Mouse (Mus musculus) hindlimb bud, embryonic 11.5 days (tissue): ENCODE data around the gene Dut.
"Not testable (repeated sequence)": the region's sequence is repeated elsewhere in the genome, so short reads cannot be mapped to it uniquely, and the experiment has no call there.

Source experiments
- DNase-seq: peaks from one replicate; pipeline ENCODE4 v3.0.0-alpha.2; 2012; ENCODE audit warnings: low read depth, low spot score; ENCODE audit errors: extremely low spot score

Gene Dut

GRCm38 (mm10) chr2:125253699-125254098, 6.7 kb downstream of the Dut start:
- no peak for DNase-seq

- DNase-seq = no peak
Measured at GRCm38 (mm10) chr2:125254630-125255029, 7.6 kb downstream of the Dut start.

DNA sequence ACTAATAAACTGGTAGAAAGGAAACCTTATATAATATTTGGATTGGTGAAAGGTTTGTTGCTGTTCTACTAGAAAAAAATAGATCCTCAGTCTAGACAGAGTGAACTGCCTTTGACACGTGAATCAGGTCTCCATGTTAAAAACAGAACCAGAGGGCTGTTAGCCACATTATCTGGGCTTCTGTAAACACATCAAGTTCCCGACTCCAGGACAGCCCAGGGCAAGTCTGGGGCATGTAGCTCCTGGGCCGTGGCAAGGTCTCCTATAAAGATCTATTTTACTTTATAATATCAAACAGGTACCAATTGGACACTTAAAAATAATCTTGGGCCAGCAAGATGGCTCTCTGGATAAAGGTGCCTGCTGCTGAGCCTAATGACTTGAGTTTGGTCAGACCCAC, 8.9 kb downstream of the Dut start:
- DNase-seq = no peak

GRCm38 (mm10) chr2:125259230-125260120, 12.5 kb downstream of the Dut start:
- DNase-seq = no peak

DNA sequence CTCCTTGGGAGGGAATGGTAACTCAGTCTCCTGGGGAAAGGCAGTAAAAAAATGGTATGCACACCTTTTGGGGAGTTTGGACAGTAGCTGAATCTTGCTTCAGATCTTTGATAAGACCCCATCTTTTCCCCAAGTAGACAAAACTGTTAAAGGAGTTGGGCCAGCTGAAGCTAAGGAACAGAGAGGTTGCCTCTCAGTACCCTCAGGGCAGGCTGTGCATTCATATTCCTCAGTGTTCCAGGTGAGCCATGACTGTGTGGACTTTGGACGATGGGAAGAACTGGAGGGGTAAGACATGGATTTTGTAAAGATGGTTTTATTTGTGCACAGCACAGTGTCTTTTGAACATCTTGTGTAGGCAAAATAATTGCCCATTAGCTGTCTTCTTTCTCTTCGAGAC, 13.3 kb downstream of the Dut start:
- no peak for DNase-seq

- DNase-seq = no peak
Measured at GRCm38 (mm10) chr2:125263056-125263455, 16.1 kb downstream of the Dut start.

- DNase-seq = no peak
Measured at GRCm38 (mm10) chr2:125263753-125264152, 16.8 kb downstream of the Dut start.

DNA sequence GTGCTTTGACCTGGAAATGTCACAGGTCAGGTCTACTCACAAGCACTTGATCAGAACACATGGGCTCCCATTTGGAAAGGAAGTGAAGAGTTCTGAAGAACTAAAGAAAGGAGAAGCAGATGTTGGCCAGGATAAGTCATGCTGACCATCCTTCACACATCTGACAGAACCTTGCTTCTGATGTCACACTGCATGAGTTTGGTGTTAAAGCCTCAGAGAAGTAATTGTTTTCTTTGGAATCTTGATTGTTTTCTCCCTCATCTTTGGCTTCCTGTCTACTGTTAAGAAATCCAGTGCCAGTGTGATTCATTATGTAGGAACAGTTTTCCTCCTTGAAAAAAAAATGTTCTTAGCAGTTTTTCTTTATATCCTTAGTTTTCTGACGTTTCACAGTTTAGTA, 21.9 kb downstream of the Dut start:
- no peak for DNase-seq

DNA sequence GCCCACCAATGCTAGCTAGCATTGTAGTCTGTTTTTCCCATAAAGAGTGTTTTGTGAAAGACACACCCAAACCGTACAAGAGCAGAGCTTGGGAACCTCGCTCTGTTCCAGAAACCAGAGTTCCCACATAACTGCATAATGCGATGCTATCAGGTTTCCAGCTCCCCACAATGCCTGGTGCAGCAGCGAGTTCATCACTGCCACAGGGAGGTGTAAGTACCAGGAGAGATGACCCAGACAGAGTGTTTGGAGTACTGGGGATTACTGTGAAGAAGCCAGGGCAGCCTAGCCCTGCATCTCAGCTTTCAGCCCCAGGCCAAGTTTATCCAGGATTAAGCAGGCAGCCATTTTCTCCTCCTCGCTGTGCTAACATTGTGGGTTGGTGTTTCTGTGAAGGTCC, 28.6 kb downstream of the Dut start:
- no peak for DNase-seq

GRCm38 (mm10) chr2:125276692-125277091, 29.7 kb downstream of the Dut start:
- DNase-seq = no peak

DNA sequence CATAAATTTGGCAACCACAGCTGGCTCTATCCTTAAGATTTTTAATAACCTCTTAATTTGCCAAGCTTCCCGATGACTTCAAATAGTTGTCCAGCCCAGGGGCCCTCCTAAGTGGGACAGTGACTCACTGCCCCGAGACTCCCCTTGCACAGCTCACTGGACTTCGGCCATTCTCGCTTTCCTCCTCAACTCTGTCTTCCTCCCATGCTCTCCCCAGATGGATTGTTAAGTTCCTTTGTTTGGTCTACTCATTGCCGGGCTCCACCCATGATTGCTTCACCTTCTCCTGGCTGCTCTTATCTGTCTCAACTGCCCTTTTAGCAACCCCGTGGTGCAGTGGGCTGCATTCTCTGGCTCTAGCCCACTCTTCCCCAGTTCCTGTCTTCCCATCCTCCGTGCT, 31.5 kb downstream of the Dut start:
- DNase-seq = no peak

DNA sequence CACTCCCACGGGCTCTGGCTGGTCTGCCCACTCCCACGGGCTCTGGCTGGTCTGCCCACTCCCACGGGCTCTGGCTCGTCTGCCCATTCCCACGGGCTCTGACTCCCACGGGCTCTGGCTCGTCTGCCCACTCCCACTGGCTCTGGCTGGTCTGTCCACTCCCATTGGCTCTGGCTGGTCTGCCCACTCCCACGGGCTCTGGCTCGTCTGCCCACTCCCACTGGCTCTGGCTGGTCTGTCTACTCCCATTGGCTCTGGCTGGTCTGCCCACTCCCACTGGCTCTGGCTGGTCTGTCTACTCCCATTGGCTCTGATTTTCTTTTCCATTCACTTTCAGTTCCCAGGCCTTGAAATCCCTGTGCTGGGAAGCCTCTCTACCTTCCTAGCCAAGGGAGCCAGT, 33.0 kb downstream of the Dut start:
- not testable (repeated sequence) for DNase-seq

- DNase-seq = no peak
Measured at GRCm38 (mm10) chr2:125282334-125283206, 35.6 kb downstream of the Dut start.

DNA sequence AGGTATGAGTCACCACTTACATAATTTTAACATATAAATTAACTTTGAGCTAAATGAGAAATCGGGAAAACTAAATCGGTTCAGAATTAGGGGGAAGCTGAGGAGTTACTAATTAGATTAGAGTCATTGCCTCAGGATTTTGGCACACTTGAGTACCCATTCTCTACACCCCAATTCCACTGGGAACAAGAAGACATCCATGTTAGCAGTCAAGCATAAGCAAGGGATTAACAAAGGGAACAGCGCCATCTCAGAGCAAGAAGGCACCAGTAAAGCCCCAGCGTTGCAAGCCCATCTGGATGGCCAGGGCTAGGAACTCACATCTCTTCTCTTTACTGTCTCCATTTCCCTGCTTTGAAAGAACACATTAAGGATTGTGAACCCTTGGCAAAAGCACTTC, 38.8 kb downstream of the Dut start:
- DNase-seq = no peak

GRCm38 (mm10) chr2:125290197-125290965, 43.4 kb downstream of the Dut start:
- no peak for DNase-seq

DNA sequence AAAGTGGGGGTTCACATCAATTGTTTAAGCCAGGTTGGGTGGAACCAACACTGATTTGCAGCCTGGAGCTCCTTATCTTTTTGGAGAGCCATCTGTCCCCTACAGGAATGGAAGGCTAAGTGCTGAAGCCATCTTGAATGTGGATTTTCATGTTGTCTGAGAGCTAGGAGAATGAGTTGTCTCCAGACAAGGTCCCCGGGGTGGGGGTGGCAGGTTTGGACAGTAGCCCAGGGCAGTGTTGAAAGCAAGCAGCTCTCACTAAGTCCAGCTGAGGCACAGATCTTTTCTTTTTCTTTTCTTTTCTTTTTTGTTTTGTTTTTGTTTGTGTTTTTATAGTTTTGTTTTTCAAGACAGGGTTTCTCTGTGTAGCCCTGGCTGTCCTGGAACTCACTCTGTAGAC, 44.1 kb downstream of the Dut start:
- DNase-seq = no peak

GRCm38 (mm10) chr2:125292616-125293015, 45.6 kb downstream of the Dut start:
- DNase-seq = no peak

GRCm38 (mm10) chr2:125293969-125294491, 47.0 kb downstream of the Dut start:
- no peak for DNase-seq

DNA sequence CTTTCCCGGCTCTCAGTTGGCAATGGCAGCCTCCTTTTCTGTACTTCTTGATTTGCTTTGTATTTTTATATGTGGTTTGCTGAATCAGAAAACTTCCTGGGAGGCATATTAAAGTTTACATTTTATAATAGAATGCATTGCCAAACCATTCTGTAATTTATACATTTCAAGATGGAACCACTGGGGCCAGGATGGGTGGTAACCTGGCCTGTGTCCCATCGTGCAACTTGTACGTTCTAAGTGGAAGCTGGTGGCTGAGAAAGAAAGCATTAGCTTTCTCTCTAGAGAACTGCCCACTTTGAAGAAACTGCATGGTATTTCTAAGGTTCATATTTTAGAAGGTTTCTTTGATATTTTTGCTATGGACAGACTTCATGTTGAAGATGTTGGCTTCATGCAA, 48.5 kb downstream of the Dut start:
- DNase-seq = no peak

DNA sequence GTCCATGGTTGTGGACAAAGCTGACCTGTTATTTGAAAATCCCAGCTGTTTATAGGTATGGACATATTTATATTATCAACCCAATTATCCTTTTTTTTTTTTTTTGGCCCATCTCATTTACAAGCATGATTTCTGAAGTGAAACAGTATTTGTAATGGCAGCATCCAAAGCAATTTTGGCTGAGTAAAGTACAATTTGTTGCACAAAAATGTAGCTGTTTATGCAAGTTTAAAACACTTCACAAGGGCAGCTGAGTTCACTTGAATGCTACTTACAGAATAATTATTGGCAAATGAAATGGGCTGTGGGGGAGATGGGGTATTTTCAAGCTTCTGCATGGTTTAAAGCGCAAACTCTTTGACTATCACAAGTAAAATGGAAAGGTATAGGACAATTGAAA, 51.9 kb downstream of the Dut start:
- no peak for DNase-seq
